Mouse (Mus musculus) right cerebral cortex, postnatal 25 days (tissue): ENCODE data around the gene 4930433I11Rik.
"Not testable (repeated sequence)": the region's sequence is repeated elsewhere in the genome, so short reads cannot be mapped to it uniquely, and the experiment has no call there.

Source experiments
- DNase-seq: peaks from one replicate; pipeline ENCODE4 v3.0.0; 2022

The 4930433I11Rik gene

DNA sequence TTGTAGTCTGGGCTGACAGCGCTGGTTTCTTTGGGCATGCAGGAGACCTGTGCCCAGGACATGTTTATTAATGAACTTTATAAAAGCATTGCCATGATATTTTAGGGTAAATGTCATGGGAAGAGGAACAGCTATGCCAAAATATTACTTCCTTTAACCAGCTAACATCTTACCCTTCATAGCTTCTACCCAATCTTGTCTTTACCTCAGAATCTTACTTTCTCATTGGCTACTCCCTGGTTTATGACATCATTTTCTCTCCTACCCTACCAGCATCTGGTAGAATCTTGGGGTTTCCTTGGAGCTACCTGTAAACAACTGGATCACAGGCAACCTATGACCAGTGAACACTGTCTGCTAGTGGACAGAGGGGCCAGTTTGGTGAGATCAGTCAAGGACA lies at the start of gene 4930433I11Rik:
4930433I11Rik (plus strand) TSS at position 301 of the 400 bp plus-strand sequence.
- DNase-seq, result no peak

DNA sequence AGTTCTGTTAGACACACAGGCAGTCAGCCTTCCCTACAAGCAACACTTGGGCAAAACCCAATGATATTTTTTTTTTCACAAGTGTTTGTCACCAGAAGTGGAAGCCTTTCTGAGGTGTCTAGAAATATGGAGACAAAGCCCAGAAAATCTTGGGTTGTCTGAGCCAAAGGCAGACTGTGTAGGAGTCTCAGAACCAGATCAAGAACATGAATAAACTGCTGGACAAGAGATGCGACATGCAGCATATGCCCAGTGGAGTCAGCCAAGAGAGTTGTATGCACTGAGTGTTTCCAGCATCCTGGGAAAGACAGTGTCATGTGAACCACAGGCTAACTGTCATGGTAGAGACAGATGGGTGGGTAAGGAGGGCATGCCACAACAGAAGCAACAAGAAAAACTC lies 48.0 kb upstream of the 4930433I11Rik start:
- peak; percentile 49 for DNase-seq

DNA sequence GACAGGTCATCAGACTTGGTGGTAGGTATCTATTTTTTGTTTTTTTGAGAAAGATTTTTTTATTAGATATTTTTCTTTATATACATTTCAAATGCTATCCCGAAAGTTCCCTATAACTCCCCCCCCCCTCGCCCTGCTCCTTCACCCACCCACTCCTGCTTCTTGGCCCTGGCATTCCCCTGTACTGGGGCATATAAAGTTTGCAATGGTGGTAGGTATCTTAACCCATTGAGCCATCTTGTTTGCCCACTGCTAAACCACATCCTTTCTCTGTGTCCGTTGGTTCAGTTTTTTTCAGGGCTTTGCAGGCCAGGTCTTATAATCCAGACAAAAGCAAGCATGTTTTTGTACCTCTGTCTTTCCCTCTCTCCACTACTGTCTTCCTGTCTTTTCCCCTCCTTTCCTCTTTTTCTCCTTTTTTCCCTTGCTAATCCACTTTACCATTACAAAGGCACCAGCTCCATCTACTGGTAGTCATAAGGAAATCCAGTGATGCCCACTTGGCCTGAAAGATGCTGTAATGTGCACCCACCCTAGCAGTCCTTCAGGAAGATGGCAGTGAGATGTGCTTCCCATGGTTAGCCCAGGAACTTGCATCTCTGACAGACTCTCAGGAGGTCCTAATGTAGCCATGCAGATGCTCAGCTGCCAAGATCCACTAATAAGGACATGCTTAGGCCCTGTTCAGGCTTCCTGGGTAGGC lies 45.0 kb upstream of the 4930433I11Rik start:
- no peak for DNase-seq

DNA sequence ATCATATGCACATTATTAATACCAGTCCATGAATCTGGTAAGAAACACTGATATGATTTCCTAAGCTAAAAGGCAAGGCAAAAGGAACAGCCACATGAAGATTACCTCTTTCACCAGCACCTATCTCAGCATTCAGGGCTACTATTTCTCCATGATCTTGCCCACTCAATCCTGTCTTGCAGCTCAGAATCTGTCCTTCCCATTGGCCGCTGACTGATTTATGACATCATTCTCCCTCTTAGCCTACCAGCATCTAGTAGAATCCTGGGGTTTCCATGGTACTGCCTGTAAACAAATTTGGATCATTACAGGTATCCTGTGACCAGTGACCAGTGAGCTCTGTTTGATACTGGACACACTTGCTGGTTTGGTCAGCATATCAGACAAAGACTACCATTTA lies 45.1 kb downstream of the 4930433I11Rik start, which contains the start of gene Gm4884:
Gm4884 (plus strand) TSS at position 301 of the 400 bp plus-strand sequence.
- DNase-seq, result not testable (repeated sequence)

DNA sequence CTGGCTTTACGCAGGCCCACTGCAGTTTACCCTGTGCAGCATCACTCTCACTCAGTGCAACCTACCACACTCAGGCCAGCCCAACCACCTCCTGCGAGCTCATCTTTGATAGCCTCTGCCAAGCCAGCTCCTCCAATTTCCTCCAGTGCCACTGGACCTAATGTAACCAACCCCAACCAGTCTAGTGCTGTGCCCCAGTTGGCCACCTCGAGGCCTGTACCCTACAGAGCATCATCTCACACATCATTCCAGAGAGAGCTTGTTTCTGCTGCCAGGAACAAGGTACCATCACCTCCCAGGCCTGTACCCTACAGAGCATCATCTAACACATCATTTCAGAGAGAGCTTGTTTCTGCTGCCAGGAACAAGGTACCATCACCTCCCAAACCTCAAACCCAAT lies 56.7 kb downstream of the 4930433I11Rik start:
- DNase-seq, result not testable (repeated sequence)
